In genomic region chr9:120126868-120127267, GRCm38 (mm10) we compare ENCODE assay signal across 8 mouse cellular contexts. TPM values are rescaled to one million over a fixed set of nuclear protein-coding genes. Genes with fewer than 3 reads are reported as not detected.
DNase-seq lines count a peak whose midpoint lies in the region; ATAC-seq lines count a peak whose summit lies in the region.

No protein-coding gene starts in this region.

- ATAC-seq in kidney, embryonic 16.5 days (ENCODE audit: low FRiP score, low TSS enrichment), result no peak; the same call in 1 of the 2 replicates
- ATAC-seq in embryonic facial prominence, embryonic 13.5 days (ENCODE audit: insufficient number of reproducible peaks, insufficient read depth, low FRiP score, low TSS enrichment, low read depth), result no peak
- ATAC-seq in neural tube, embryonic 12.5 days (ENCODE audit: low FRiP score, low read depth), result peak; percentile 15; the same call in 1 of the 2 replicates

- peak overlapping the region; percentile 92 for H3K27ac ChIP-seq in kidney, embryonic 16.5 days (ENCODE audit: low read length)
- H3K27ac ChIP-seq in embryonic facial prominence, embryonic 13.5 days, result peak overlapping the region; percentile 87
- H3K27ac ChIP-seq in limb, embryonic 10.5 days, result peak overlapping the region; percentile 99
- H3K27ac ChIP-seq in neural tube, embryonic 12.5 days, result no peak overlapping the region

- H3K4me3 ChIP-seq in kidney, embryonic 16.5 days (ENCODE audit: low read length), result peak overlapping the region; percentile 100
- peak overlapping the region; percentile 99 for H3K4me3 ChIP-seq in embryonic facial prominence, embryonic 13.5 days
- peak overlapping the region; percentile 90 for H3K4me3 ChIP-seq in limb, embryonic 10.5 days
- peak overlapping the region; percentile 100 for H3K4me3 ChIP-seq in neural tube, embryonic 12.5 days

- 54% methylated on average over 11 of the region's 11 CpGs for WGBS in kidney, embryonic 16.5 days
- WGBS in embryonic facial prominence, embryonic 13.5 days, result 62% methylated on average over 11 of the region's 11 CpGs
- 66% methylated on average over 11 of the region's 11 CpGs for WGBS in limb, embryonic 10.5 days
- WGBS in neural tube, embryonic 12.5 days, result 63% methylated on average over 11 of the region's 11 CpGs

- H3K9ac ChIP-seq in kidney, embryonic 16.5 days (replicated peaks; ENCODE audit: low read length), result peak overlapping the region; percentile 77
- H3K9ac ChIP-seq in embryonic facial prominence, embryonic 13.5 days, result peak overlapping the region; percentile 63
- peak overlapping the region; percentile 38; the same call in 1 of the 2 replicates for H3K9ac ChIP-seq in neural tube, embryonic 12.5 days

- H3K27me3 ChIP-seq in kidney, embryonic 16.5 days (ENCODE audit: insufficient read depth, low read length), result no peaks in the 10 kb centered on the region
- H3K27me3 ChIP-seq in embryonic facial prominence, embryonic 13.5 days, result no peaks in the 10 kb centered on the region
- H3K27me3 ChIP-seq in limb, embryonic 10.5 days (ENCODE audit: low read depth, poor library complexity, severe bottlenecking), result no peaks in the 10 kb centered on the region
- no peaks in the 10 kb centered on the region for H3K27me3 ChIP-seq in neural tube, embryonic 12.5 days (replicated peaks)

- DNase-seq in kidney, adult 8-10 months, result no peak
- DNase-seq in limb, embryonic 10.5 days (ENCODE audit: low spot score), result no peak
- no peak for DNase-seq in natural killer cell, adult 2 months (ENCODE audit: low spot score in 2 of 2)
- no peak for DNase-seq in right cerebral cortex, postnatal 4 days
- DNase-seq in cerebellum, adult 8-10 months, result no peak

- no peaks in the 10 kb centered on the region for H3K9me3 ChIP-seq in kidney, embryonic 16.5 days (ENCODE audit: low read length)
- H3K9me3 ChIP-seq in embryonic facial prominence, embryonic 13.5 days, result no peaks in the 10 kb centered on the region
- no peaks in the 10 kb centered on the region for H3K9me3 ChIP-seq in limb, embryonic 10.5 days (replicated peaks)
- no peaks in the 10 kb centered on the region for H3K9me3 ChIP-seq in neural tube, embryonic 12.5 days

- H3K36me3 ChIP-seq in kidney, embryonic 16.5 days (ENCODE audit: insufficient read depth, low read length), result peaks cover 49% of the 10 kb centered on the region
- H3K36me3 ChIP-seq in embryonic facial prominence, embryonic 13.5 days, result peaks cover 55% of the 10 kb centered on the region
- peaks cover 57% of the 10 kb centered on the region for H3K36me3 ChIP-seq in limb, embryonic 10.5 days
- H3K36me3 ChIP-seq in neural tube, embryonic 12.5 days, result peaks cover 51% of the 10 kb centered on the region

- peaks cover 15% of the 10 kb centered on the region for H3K4me1 ChIP-seq in kidney, embryonic 16.5 days (ENCODE audit: insufficient read depth, low read length)
- peaks cover 16% of the 10 kb centered on the region for H3K4me1 ChIP-seq in embryonic facial prominence, embryonic 13.5 days
- peaks cover 10% of the 10 kb centered on the region for H3K4me1 ChIP-seq in limb, embryonic 10.5 days
- peaks cover 14% of the 10 kb centered on the region for H3K4me1 ChIP-seq in neural tube, embryonic 12.5 days

- peak overlapping the region; percentile 66 for H3K4me2 ChIP-seq in kidney, embryonic 16.5 days (replicated peaks; ENCODE audit: low read depth, low read length)
- H3K4me2 ChIP-seq in embryonic facial prominence, embryonic 13.5 days, result peak overlapping the region; percentile 59
- peak overlapping the region; percentile 77 for H3K4me2 ChIP-seq in neural tube, embryonic 12.5 days (replicated peaks)

RNA-seq across cellular contexts. Expression of gene Rpsa, which starts 0.6 kb away (rescaled TPM):
- polyA plus RNA-seq in kidney, embryonic 16.5 days (2015; fragmentation: Nextera tagmentation; extraction: Ambion mirVana), result 1,478 and 1,498 TPM in 2 replicates
- polyA plus RNA-seq in embryonic facial prominence, embryonic 13.5 days (2015; fragmentation: Nextera tagmentation; extraction: Ambion mirVana), result 1,482 and 1,560 TPM in 2 replicates
- 1,497 and 1,677 TPM in 2 replicates for polyA plus RNA-seq in limb, embryonic 10.5 days (2016; fragmentation: Nextera tagmentation; extraction: Ambion mirVana)
- polyA plus RNA-seq in neural tube, embryonic 12.5 days (2016; fragmentation: Nextera tagmentation; extraction: Ambion mirVana), result 867 and 933 TPM in 2 replicates

RNA-seq across cellular contexts. Expression of gene Slc25a38, which starts 16.7 kb away (rescaled TPM):
- 36.3 and 37.0 TPM in 2 replicates for polyA plus RNA-seq in kidney, embryonic 16.5 days (2015; fragmentation: Nextera tagmentation; extraction: Ambion mirVana)
- 33.5 and 35.6 TPM in 2 replicates for polyA plus RNA-seq in embryonic facial prominence, embryonic 13.5 days (2015; fragmentation: Nextera tagmentation; extraction: Ambion mirVana)
- polyA plus RNA-seq in limb, embryonic 10.5 days (2016; fragmentation: Nextera tagmentation; extraction: Ambion mirVana), result 46.7 and 47.0 TPM in 2 replicates
- 38.2 and 38.6 TPM in 2 replicates for polyA plus RNA-seq in neural tube, embryonic 12.5 days (2016; fragmentation: Nextera tagmentation; extraction: Ambion mirVana)

RNA-seq across cellular contexts. Expression of gene Mobp, which starts 22.6 kb away (rescaled TPM):
- polyA plus RNA-seq in kidney, embryonic 16.5 days (2015; fragmentation: Nextera tagmentation; extraction: Ambion mirVana), result not detected in 2 replicates
- not detected in 2 replicates for polyA plus RNA-seq in embryonic facial prominence, embryonic 13.5 days (2015; fragmentation: Nextera tagmentation; extraction: Ambion mirVana)
- not detected in 2 replicates for polyA plus RNA-seq in limb, embryonic 10.5 days (2016; fragmentation: Nextera tagmentation; extraction: Ambion mirVana)
- 0.08 and 0.17 TPM in 2 replicates for polyA plus RNA-seq in neural tube, embryonic 12.5 days (2016; fragmentation: Nextera tagmentation; extraction: Ambion mirVana)

RNA-seq across cellular contexts. Expression of gene Ccr8, which starts 35.0 kb away (rescaled TPM):
- polyA plus RNA-seq in kidney, embryonic 16.5 days (2015; fragmentation: Nextera tagmentation; extraction: Ambion mirVana), result not detected in 2 replicates
- 0.52 and 0.98 TPM in 2 replicates for polyA plus RNA-seq in embryonic facial prominence, embryonic 13.5 days (2015; fragmentation: Nextera tagmentation; extraction: Ambion mirVana)
- polyA plus RNA-seq in limb, embryonic 10.5 days (2016; fragmentation: Nextera tagmentation; extraction: Ambion mirVana), result not detected in 2 replicates
- polyA plus RNA-seq in neural tube, embryonic 12.5 days (2016; fragmentation: Nextera tagmentation; extraction: Ambion mirVana), result not detected in 2 replicates

RNA-seq across cellular contexts. Expression of gene Cx3cr1, which starts 57.2 kb away (rescaled TPM):
- 5.3 and 7.9 TPM in 2 replicates for polyA plus RNA-seq in kidney, embryonic 16.5 days (2015; fragmentation: Nextera tagmentation; extraction: Ambion mirVana)
- 8.9 and 9.6 TPM in 2 replicates for polyA plus RNA-seq in embryonic facial prominence, embryonic 13.5 days (2015; fragmentation: Nextera tagmentation; extraction: Ambion mirVana)
- polyA plus RNA-seq in limb, embryonic 10.5 days (2016; fragmentation: Nextera tagmentation; extraction: Ambion mirVana), result 2.5 and 4.0 TPM in 2 replicates
- polyA plus RNA-seq in neural tube, embryonic 12.5 days (2016; fragmentation: Nextera tagmentation; extraction: Ambion mirVana), result 7.4 and 7.8 TPM in 2 replicates
